Mouse (Mus musculus): Measurements from ENCODE around the gene Tubgcp3. TPM values are rescaled to one million over a fixed set of nuclear protein-coding genes. Genes with fewer than 3 reads are reported as not detected.

Tubgcp3 gene
- 75.5 TPM for polyA plus RNA-seq (2017; shearing (Covaris generic))

DNA sequence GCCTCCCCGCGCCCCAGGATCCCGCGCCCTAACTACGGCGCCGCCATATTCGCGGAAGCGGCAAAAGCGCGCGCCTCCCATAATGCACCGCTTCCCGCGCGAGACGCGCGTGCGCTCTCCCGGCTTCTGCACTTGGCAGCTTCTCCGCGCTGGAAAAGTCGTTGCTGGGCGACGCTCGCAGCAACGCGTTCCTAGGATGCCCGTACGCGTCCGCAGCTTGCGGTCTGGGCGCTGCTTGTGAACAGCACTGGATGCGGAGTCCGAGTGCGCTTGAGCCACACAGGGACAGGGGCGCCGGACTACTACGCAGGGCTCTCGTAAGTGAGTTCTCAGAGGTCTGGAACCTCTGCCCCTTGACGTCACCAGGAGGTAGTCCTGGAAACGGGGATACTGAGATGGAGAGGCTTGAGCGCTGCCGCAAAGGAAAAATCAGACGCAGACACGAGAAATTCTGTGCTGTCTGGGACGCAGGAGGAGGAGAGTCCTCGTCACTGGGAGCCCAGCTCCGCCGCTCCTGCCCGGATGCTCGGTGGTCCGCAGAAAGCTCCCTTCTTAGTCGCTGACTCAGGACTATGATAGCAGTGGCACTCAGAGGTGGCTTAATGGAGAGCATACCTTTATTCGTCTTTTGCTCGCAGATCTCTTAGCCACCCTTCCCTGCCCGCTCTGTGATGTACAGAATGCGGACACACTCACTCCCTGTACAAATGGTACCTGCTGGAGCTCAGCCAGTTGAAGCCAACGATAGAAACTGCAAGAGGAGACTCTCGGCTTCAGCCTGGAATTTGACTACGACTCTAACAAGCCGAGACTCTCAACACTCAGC lies at the start of gene Tubgcp3:
Tubgcp3 (minus strand) TSS at position 193 of the 826 bp plus-strand sequence.

GRCm38 (mm10) chr8:12572814-12573534 lies 99.1 kb downstream of the Tubgcp3 start, which contains the start of gene Spaca7:
Gene Spaca7 (plus strand): TSS chr8:12573029.

Other genes with a start within 250 kb of the Tubgcp3 start
- not detected for gene Spaca7, start 99.2 kb downstream of the Tubgcp3 start, polyA plus RNA-seq (2017; shearing (Covaris generic))
- 5.2 TPM for gene Atp11a, start 84.8 kb upstream of the Tubgcp3 start, polyA plus RNA-seq (2017; shearing (Covaris generic))
- gene Mcf2l, start 201.6 kb upstream of the Tubgcp3 start, polyA plus RNA-seq (2017; shearing (Covaris generic)), result 1.4 TPM